Mouse (Mus musculus): ENCODE measurements at regions not wholly inside any gene's neighbourhood (a gene's known extent, or its start where the extent isn't known, plus 50 kb on each side); places are given as distances from the start of the nearest gene placed in this dataset.

DNA sequence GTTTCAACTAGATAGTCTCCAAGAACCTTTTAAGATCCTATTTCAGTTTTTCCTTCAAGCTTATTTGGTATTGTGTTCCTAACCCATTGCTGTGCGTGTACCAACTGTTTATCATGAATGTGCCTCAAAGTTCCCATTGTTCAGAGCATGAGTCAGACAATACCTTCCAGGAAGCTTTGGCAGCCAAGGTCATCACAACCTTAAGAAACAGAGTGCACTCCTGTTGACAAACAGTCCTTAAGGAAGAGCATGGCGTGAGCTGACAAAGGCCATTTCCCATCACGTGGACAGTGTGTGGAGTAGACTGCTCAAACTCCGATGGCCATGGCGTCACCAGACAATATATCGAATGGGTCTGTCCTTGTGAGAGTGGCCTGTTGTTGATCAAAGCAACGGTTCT is 96.9 kb upstream of the Zfp703 start:
- 79% methylated on average over 7 of the region's 7 CpGs for WGBS
- no peak overlapping the region for H3K27ac ChIP-seq (ENCODE audit: low read depth, low read length)
- no peaks in the 10 kb centered on the region for H3K4me1 ChIP-seq (ENCODE audit: control insufficient read depth, insufficient read depth, low read length)
- no peak overlapping the region for H3K4me3 ChIP-seq (ENCODE audit: low read depth, low read length)
- no peak overlapping the region for H3K9ac ChIP-seq (ENCODE audit: low read length)
- H3K4me2 ChIP-seq: no peak overlapping the region
- H3K9me3 ChIP-seq (ENCODE audit: control insufficient read depth, low read length): no peaks in the 10 kb centered on the region
- no peak for DNase-seq (ENCODE audit: low spot score, missing footprints)
- H3K36me3 ChIP-seq (ENCODE audit: control insufficient read depth, insufficient read depth, low read length): no peaks in the 10 kb centered on the region
- no peaks in the 10 kb centered on the region for H3K27me3 ChIP-seq (ENCODE audit: control insufficient read depth, insufficient read depth, low read length)
- ATAC-seq (ENCODE audit: low FRiP score): no peak

DNA sequence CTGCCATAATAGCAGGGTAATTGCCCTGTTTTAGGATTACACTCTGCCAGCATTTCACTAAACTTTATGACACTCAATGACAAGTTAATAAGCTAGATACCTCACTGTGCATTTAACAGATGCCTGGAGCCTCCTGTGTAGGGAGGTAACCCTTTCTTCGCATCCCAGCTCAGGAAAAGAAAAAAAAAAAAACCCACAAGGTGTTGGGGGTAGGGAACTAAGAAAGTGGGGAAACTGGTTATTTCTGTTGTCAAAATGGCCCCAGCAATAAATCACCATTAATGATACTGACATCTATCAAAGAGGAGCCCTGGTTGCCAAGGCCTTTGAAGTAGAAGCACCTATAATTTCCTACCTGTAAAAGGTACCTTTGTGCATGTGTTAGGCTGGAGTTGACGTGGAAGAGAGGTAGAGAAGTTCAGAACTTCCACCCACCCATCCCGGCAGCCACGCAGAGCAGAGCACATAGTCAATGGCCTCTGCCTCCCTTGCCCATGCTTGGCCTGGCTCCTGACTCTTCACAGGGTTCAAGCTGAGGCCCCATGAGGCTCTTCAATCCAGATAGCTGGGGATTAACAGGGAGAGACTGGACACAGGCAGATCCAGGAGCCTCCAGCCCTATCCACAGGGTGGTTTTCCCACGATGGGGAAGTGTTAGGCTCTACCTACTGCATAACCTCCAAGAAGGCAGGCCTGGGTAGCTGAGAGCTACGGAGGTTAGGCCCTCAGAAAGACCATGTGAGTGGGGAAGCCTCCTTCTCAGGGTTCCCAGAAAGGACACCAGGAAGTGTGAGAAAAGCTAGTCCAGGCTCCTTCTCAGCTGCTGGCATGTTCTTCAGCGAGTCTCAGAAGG is 95.6 kb upstream of the Zfp703 start:
- no peak overlapping the region for H3K27ac ChIP-seq (ENCODE audit: low read depth, low read length)
- H3K36me3 ChIP-seq (ENCODE audit: control insufficient read depth, insufficient read depth, low read length): no peaks in the 10 kb centered on the region
- no peak overlapping the region for H3K4me2 ChIP-seq
- no peak for ATAC-seq (ENCODE audit: low FRiP score)
- H3K9me3 ChIP-seq (ENCODE audit: control insufficient read depth, low read length): no peaks in the 10 kb centered on the region
- WGBS: 84% methylated on average over 7 of the region's 7 CpGs
- H3K4me1 ChIP-seq (ENCODE audit: control insufficient read depth, insufficient read depth, low read length): no peaks in the 10 kb centered on the region
- no peaks in the 10 kb centered on the region for H3K27me3 ChIP-seq (ENCODE audit: control insufficient read depth, insufficient read depth, low read length)
- no peak overlapping the region for H3K4me3 ChIP-seq (ENCODE audit: low read depth, low read length)
- DNase-seq (ENCODE audit: low spot score, missing footprints): no peak
- no peak overlapping the region for H3K9ac ChIP-seq (ENCODE audit: low read length)

DNA sequence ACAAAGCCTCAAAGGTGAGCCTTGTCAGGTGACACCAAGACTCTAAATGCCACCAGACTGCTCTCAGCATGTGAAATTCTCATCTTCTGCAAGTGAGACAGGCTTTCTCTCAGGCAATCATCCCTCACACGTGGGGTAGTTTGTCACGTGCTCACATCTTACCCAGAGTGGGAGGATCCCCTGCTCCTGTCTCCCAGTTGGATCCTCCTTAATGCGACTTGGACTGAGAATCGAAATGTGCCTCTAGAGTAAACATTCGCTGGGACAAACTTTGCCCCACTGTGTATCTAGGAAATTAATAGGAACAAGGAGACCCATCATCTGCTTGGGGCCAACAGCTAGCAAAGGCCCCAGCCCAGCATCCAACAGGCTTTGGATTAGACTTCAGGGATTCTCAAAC is 94.5 kb upstream of the Zfp703 start:
- no peaks in the 10 kb centered on the region for H3K9me3 ChIP-seq (ENCODE audit: control insufficient read depth, low read length)
- no peak overlapping the region for H3K27ac ChIP-seq (ENCODE audit: low read depth, low read length)
- no peak for ATAC-seq (ENCODE audit: low FRiP score)
- H3K27me3 ChIP-seq (ENCODE audit: control insufficient read depth, insufficient read depth, low read length): no peaks in the 10 kb centered on the region
- DNase-seq (ENCODE audit: low spot score, missing footprints): no peak
- H3K36me3 ChIP-seq (ENCODE audit: control insufficient read depth, insufficient read depth, low read length): no peaks in the 10 kb centered on the region
- no peak overlapping the region for H3K4me3 ChIP-seq (ENCODE audit: low read depth, low read length)
- H3K4me1 ChIP-seq (ENCODE audit: control insufficient read depth, insufficient read depth, low read length): no peaks in the 10 kb centered on the region
- WGBS: 83% methylated on average over 5 of the region's 5 CpGs
- H3K4me2 ChIP-seq: no peak overlapping the region
- no peak overlapping the region for H3K9ac ChIP-seq (ENCODE audit: low read length)

DNA sequence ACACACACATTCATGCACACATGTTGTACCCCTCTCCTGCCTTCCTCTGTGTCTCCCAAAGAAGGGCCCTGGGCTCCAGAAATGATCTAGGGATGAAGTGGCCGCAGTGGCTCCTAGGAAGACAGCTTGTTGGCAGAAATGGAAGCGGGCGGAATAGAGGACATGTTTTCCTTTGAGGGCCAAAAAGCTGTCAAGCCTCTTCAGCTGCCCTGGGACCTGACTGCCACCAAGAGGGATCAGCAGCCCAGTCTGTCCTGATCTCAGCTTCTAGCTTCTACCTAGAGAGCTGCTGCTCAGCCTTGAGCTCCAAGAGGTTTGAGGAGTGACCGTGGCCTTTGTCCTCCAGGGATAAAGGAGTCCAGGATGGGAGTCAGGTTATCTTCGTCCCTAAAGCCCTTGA is 93.8 kb upstream of the Zfp703 start:
- Histone ChIP-seq H3K4me2 (no peak overlapping the region), H3K36me3 (ENCODE audit: control insufficient read depth, insufficient read depth, low read length) (no peaks in the 10 kb centered on the region), H3K4me1 (ENCODE audit: control insufficient read depth, insufficient read depth, low read length) (no peaks in the 10 kb centered on the region), H3K27me3 (ENCODE audit: control insufficient read depth, insufficient read depth, low read length) (no peaks in the 10 kb centered on the region), H3K9me3 (ENCODE audit: control insufficient read depth, low read length) (no peaks in the 10 kb centered on the region), H3K9ac (ENCODE audit: low read length) (no peak overlapping the region), H3K4me3 (ENCODE audit: low read depth, low read length) (no peak overlapping the region), H3K27ac (ENCODE audit: low read depth, low read length) (no peak overlapping the region)
- no peak for DNase-seq (ENCODE audit: low spot score, missing footprints)
- 93% methylated on average over 5 of the region's 5 CpGs for WGBS
- ATAC-seq (ENCODE audit: low FRiP score): no peak

DNA sequence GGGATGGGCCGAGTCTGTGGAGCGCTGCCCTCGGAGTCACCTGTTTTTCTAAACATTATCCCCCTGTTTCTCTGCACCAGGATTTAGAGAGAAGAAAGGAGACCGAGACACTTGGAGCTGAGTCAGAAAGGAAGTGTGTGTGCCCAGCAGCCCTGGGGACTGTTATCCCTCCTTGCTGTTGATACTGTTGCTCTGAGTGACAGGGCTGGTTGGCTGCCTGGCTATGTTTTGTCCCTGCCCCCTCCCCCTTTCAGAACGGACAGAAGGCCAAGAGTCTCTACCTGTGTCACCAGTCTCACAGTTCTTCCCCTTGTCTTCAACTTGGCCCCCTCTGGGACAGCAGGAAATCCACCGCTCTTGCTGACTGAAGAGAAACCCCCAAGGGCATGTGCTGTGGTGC is 93.4 kb upstream of the Zfp703 start:
- Histone ChIP-seq H3K4me3 (ENCODE audit: low read depth, low read length) (no peak overlapping the region), H3K4me1 (ENCODE audit: control insufficient read depth, insufficient read depth, low read length) (no peaks in the 10 kb centered on the region), H3K36me3 (ENCODE audit: control insufficient read depth, insufficient read depth, low read length) (no peaks in the 10 kb centered on the region), H3K9me3 (ENCODE audit: control insufficient read depth, low read length) (no peaks in the 10 kb centered on the region), H3K9ac (ENCODE audit: low read length) (no peak overlapping the region), H3K4me2 (no peak overlapping the region), H3K27ac (ENCODE audit: low read depth, low read length) (no peak overlapping the region), H3K27me3 (ENCODE audit: control insufficient read depth, insufficient read depth, low read length) (no peaks in the 10 kb centered on the region)
- 80% methylated on average over 6 of the region's 6 CpGs for WGBS
- ATAC-seq (ENCODE audit: low FRiP score): no peak
- DNase-seq (ENCODE audit: low spot score, missing footprints): no peak

DNA sequence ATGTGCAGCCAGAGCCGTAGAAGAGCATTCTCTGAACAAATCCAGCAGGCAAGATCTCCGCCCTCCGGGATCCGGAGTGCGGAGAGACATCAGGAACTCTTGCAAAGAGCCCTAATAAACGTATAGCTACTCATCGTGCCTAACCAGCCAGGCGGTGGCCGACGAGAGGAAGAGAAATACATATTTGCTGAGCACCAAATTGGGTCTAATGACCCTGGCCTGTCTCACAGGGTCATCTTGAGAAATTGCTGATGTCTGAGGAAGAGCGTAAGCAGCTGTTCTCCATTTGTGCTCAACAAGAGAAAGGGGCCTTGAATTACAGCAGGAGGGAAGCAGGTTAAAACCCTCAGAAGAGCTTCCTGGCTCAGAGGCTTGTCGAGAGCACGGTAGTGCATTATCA is 92.8 kb upstream of the Zfp703 start:
- 78% methylated on average over 13 of the region's 13 CpGs for WGBS
- Histone ChIP-seq H3K27me3 (ENCODE audit: control insufficient read depth, insufficient read depth, low read length) (no peaks in the 10 kb centered on the region), H3K4me3 (ENCODE audit: low read depth, low read length) (no peak overlapping the region), H3K9ac (ENCODE audit: low read length) (no peak overlapping the region), H3K4me2 (no peak overlapping the region), H3K36me3 (ENCODE audit: control insufficient read depth, insufficient read depth, low read length) (no peaks in the 10 kb centered on the region), H3K4me1 (ENCODE audit: control insufficient read depth, insufficient read depth, low read length) (no peaks in the 10 kb centered on the region), H3K27ac (ENCODE audit: low read depth, low read length) (no peak overlapping the region), H3K9me3 (ENCODE audit: control insufficient read depth, low read length) (no peaks in the 10 kb centered on the region)
- ATAC-seq (ENCODE audit: low FRiP score) (no peak), DNase-seq (ENCODE audit: low spot score, missing footprints) (no peak)

DNA sequence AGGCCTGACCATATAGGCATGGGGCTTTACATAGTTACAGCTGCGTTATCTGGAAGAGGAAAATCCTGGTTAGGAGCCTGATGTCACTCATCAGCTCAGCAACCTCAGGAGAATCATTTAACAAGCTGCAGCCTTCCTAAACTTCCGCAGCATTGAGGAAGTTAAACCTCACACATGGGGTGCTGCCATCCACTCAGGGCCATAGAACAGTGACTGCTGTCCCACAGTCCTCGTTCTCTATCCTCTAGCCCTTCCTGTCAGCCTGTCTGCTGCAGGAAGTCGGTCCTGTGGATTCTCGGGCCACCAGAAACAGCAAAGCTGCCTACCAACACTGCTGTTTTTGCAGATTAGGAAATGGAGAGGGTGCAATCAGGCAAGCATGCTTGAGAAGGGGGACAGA is 91.8 kb upstream of the Zfp703 start:
- H3K27ac ChIP-seq (ENCODE audit: low read depth, low read length): no peak overlapping the region
- ATAC-seq (ENCODE audit: low FRiP score) (no peak), DNase-seq (ENCODE audit: low spot score, missing footprints) (no peak)
- H3K9ac ChIP-seq (ENCODE audit: low read length): no peak overlapping the region
- WGBS: 79% methylated on average over 5 of the region's 5 CpGs
- no peaks in the 10 kb centered on the region for H3K4me1 ChIP-seq (ENCODE audit: control insufficient read depth, insufficient read depth, low read length)
- H3K4me2 ChIP-seq: no peak overlapping the region
- no peak overlapping the region for H3K4me3 ChIP-seq (ENCODE audit: low read depth, low read length)
- no peaks in the 10 kb centered on the region for H3K9me3 ChIP-seq (ENCODE audit: control insufficient read depth, low read length)
- H3K27me3 ChIP-seq (ENCODE audit: control insufficient read depth, insufficient read depth, low read length): no peaks in the 10 kb centered on the region
- H3K36me3 ChIP-seq (ENCODE audit: control insufficient read depth, insufficient read depth, low read length): no peaks in the 10 kb centered on the region

DNA sequence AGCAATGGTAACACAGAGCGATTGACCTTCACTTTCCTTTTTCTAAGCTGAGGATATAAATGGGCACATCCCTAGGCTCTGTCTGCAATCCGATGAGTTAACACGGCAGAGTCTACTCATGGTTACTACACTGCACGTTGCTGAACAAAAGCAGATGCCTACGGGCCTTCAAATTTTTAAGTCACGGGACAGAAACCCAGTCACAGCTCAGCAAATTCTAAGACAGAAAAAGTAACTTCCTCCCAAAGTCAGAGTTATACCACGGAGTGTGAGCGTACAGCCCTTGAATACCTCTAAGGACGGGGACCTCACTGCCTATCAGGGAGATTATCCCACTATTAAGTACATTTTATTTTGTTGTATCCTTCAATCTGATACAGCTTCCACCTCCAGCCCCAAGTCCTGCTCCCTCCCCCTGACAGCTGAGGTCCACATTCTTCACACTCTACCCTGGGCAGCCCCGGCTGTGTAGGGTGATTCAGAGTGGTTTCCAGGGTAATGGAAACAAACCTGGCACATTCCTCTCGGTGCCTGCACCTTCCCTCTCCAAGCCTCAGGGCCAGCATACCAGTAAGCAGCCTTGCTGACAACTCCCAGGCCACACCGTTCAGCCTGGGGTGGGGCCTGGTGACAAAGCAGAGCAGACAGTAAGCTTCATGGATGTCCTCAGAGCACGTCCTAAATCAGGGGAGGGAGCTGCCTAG is 90.2 kb upstream of the Zfp703 start:
- WGBS: 78% methylated on average over 13 of the region's 13 CpGs

DNA sequence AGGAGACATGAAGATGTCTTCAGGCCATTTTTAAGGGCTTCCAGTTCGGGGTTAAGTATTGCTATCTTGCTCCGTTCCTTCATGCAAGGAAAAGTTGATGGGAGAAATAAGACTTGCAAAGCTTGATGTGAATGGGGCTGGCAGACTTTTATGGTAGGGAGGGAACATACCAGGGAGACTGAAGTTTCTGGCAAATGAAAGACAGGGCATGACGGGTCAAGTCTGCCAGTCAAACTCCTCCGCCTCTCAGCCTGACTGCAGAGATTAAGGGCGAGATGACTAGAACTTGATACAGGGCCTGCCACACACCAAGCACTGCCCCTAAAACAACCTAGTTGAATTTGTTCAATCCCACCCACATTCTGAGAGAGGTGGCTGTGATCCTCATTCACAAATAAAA is 89.6 kb upstream of the Zfp703 start:
- H3K36me3 ChIP-seq (ENCODE audit: control insufficient read depth, insufficient read depth, low read length): no peaks in the 10 kb centered on the region
- WGBS: 77% methylated on average over 5 of the region's 5 CpGs

More for the DNA sequence above, 90.2 kb upstream of the Zfp703 start:
- Histone ChIP-seq H3K36me3 (ENCODE audit: control insufficient read depth, insufficient read depth, low read length) (no peaks in the 10 kb centered on the region), H3K4me3 (ENCODE audit: low read depth, low read length) (no peak overlapping the region), H3K27ac (ENCODE audit: low read depth, low read length) (no peak overlapping the region), H3K9me3 (ENCODE audit: control insufficient read depth, low read length) (no peaks in the 10 kb centered on the region), H3K4me2 (no peak overlapping the region), H3K27me3 (ENCODE audit: control insufficient read depth, insufficient read depth, low read length) (no peaks in the 10 kb centered on the region), H3K4me1 (ENCODE audit: control insufficient read depth, insufficient read depth, low read length) (no peaks in the 10 kb centered on the region), H3K9ac (ENCODE audit: low read length) (no peak overlapping the region)
- ATAC-seq (ENCODE audit: low FRiP score) (no peak), DNase-seq (ENCODE audit: low spot score, missing footprints) (no peak)

More for the DNA sequence above, 89.6 kb upstream of the Zfp703 start:
- H3K4me1 ChIP-seq (ENCODE audit: control insufficient read depth, insufficient read depth, low read length): no peaks in the 10 kb centered on the region
- H3K4me2 ChIP-seq: no peak overlapping the region
- H3K9ac ChIP-seq (ENCODE audit: low read length): no peak overlapping the region
- no peak overlapping the region for H3K4me3 ChIP-seq (ENCODE audit: low read depth, low read length)
- no peaks in the 10 kb centered on the region for H3K9me3 ChIP-seq (ENCODE audit: control insufficient read depth, low read length)
- no peaks in the 10 kb centered on the region for H3K27me3 ChIP-seq (ENCODE audit: control insufficient read depth, insufficient read depth, low read length)
- ATAC-seq (ENCODE audit: low FRiP score) (no peak), DNase-seq (ENCODE audit: low spot score, missing footprints) (no peak)
- no peak overlapping the region for H3K27ac ChIP-seq (ENCODE audit: low read depth, low read length)

All from midbrain, embryonic 11.5 days (tissue).